Mouse (Mus musculus) cerebellum, postnatal 4 days (tissue): ENCODE results near the gene Tekt2.
A peak's percentile ranks its signal among the peaks of the same experiment; 100 is the strongest.

Experiments used
- DNase-seq, 2 experiments: peaks; one replicate each; pipeline ENCODE4 v3.0.0; 2022; ENCODE audit warnings: low spot score in 2 of 2, mixed read lengths in 1 of 2

Gene Tekt2

DNA sequence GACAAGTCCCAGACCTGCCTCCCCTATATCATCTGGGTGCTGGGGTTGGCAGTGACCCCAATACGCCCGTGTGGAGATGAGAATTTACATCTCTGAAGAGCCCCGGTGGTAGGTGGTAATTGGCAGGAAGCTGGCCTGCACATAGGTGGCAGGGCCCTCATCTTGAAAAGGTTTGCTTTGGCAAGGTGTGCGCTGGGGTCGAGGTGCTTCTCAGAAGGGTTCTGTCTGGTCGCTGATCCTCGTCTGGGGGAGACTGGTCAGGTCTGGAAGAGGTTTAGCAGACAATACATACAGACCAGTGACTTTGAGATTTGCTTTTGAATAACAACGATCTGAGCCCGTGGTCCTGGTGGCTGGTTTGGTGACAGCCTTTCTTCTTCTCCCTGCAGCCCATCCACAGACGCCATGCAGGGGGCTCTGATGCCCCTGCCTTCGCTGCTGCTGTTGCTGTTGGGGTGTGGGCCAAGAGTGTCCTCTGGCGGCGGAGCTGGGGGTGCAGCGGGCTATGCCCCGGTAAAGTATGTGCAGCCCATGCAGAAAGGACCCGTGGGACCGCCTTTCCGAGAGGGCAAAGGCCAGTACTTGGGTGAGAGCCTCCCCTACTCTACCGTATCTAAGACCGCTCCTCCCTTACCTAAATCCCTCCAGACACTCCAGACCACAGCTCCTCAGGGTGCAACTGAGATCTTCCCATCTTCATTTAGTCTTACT, 16.1 kb downstream of the Tekt2 start:
- DNase-seq = peak in 1 of 2 experiments; percentile 41

DNA sequence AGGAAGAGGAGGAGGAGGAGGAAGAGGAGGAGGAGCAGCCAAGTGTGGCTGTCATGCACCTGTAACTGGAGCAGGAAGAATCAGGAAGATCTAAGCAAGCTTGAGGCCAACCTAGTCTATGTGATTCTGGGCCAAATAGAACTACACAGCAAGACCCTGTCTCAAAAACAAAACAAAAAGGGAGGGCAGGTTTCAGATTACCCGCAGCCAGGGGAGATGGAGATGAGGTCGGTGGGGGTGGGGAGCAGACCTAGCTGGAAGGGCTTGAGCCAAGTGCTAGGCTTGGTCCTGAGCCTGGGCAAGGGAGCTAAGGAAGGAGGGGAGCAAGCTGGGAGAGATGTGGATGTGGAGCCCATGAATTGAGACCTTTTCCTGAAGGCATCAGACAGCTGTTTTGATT, 18.7 kb downstream of the Tekt2 start:
- no peak for DNase-seq

DNA sequence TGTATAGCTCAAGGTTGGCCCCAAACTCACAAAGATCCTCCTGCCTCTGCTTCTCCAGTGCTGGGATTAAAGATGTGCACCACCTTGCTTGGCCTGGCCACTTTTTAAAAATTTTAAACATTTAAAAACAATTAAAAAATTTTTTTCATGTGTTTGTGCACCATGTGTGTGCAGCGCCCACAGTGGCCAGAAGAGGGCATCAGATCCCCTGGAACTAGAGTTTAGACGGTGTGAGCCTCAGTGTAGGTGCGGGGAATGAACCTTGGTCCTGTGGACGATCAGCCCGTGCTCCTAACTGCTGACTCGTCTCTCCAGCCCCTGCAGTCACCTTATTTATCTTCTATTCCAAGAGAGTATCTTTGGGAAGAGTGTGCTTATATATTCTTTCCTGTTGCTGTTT, 19.4 kb downstream of the Tekt2 start:
- no peak for DNase-seq

DNA sequence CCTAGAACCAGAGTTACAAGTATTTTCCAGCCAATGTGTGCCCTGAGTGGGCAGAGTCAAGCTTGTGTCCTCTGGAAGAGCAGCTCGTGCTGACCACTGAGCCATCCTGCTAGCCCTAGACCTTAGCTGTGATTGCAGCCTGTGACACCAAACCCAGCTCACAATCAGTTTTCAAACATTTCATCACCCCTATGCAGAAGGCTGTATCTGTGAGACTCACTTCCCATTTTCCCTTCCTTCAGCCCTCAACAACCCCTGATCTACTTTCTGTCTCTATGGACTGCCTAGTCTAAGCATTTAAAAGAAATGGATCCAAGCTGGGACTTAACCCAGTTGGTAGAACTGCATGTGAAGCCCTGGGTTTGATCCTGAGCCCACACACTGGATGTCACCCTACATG, 20.1 kb downstream of the Tekt2 start:
- no peak for DNase-seq

DNA sequence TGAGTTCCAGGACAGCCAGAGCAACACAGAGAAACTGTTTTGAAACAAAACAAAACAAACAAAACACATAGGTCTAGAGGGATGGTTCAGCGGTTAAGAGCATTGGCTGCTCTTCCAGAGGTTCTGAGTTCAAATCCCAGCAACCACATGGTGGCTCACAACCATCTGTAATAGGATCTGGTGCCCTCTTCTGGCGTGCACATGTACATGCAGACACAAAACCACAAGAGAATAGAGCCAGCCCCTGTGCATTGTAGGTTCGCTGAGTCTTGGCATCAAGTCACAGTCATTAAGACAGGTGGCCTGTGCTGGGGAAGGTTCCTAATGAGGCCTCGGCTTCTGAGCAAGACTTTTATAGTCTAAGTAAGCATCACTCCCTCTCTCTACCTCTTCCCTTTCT, 21.6 kb downstream of the Tekt2 start:
- DNase-seq = no peak

DNA sequence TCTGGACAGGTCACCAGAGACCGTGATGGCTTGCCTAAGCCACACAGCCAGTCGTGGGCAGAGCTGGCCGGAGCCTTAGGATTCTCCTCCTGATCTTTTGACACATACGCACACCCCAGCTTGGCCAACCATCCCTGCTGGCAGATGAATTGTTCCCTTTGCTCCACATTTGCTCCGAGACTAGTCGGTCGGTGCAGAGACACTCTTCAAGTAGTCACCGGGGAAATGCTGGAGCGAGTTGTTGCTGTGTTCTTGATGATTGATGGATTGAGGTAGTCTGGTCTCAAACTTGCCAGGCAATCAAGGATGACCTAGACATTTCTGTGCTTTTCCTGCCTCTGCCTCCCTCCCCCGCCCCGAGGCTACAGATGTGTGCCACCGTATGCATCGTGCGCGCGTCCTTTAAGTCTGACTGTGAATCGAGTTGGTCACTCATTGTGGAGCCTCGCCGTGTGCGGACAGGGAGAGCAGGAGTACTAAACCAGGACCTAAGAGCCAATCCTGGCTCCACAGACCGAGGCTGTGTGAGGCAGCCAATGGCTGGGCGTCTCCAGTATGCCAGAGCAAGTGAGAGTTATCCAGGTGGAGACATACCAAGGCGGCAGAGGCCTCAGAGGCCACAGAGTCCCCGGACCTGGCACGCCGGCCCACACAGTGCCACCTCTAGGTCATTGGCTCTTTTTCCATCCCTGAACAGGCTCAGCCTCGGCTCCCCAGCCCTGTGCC, 23.7 kb downstream of the Tekt2 start:
- no peak for DNase-seq

DNA sequence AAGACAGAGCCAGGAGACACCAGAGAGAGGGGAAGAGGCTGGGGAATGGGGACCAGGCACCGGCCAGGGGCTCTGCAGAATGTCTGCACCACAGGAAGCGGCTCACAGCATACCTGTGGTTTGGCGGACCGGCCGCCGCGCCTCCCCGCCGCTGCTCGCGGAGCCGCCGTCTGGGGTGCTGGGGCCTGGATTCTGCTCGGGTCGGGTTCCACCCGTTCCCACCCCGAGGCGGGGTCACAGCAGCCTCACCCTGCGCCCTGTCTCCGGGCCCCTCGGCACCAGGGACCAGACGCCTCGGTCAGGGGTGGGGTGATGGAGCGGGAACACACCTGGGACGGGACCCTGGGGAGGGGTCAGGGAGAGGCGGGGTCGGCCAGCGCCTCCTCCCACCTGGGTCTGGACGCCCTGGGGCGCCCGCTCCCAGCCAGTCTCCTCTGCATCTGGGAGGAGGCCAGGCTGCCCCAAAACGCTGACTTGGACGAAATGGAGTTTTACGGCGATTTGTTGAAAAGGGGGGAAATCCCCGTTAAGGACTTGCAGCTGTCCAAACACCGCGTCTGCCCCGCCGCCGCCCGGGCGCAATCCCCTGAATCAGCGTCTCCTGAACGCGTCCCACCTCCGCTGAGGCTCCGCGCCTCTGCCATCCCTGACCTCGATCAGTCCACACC, 24.4 kb downstream of the Tekt2 start:
- no peak for DNase-seq

DNA sequence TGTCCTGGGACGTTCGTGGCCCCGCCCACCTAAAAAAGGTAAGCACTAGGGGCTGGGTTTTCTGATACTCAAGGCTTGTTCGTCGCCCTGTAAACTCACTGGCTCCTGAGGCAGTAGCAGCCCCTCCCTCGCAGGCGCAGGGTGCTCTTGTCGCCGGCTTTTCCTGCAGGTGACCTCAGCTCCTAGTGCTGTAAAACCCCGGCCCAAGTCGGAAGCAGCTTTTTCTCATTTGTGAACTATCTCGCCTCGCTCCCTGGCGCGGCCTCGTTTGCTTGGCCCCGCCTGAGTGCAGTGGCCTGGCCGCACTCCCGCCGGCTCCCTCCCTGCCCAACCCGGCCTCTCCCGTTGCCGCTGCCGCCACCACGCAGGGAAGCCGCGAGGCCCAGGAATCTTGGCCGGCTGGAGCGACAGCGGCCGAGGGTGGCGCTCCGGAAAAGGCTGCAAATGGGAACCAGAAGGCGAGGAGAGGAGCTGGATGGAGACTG, 28.8 kb downstream of the Tekt2 start:
- DNase-seq = peak in 1 of 2 experiments; percentile 50

DNA sequence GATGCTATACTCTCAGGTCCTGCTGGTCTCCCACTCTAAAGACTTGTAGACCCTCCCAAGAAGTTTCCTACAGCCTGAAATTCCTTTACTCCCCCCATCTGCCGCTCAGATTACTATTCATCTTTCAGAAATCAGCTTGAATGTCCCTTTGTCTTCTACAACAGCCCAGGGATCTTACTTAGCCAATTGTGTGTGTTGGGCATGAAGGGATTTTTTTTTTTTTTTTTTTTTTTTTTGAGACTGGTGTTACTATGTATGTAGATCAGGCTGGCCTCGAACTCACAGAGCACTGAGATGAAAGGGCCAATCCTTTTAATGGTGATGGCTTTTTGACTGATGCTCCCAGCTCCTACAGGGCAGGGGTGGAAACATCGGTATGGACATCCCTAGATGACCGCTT, 29.6 kb downstream of the Tekt2 start:
- no peak for DNase-seq

DNA sequence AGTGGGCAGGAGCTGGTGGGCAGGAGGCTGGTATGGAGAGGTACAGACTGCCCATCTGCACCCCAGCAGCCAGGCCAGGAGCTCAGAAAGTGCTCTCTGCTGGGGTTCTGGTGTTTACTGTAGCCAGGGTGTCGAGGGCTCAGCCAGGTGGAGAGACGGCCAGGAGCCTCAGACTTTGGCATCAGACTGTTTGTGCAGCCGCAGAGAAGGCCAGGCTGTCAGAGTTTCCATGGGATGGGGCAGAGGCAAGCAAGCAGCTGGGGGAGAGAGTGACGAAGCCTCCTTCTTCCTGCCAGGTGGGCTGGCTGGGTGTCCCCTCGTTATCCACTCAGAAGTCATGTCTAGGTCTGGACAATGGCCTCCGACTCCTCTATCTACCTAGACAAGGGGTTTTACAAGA, 30.3 kb downstream of the Tekt2 start:
- no peak for DNase-seq

DNA sequence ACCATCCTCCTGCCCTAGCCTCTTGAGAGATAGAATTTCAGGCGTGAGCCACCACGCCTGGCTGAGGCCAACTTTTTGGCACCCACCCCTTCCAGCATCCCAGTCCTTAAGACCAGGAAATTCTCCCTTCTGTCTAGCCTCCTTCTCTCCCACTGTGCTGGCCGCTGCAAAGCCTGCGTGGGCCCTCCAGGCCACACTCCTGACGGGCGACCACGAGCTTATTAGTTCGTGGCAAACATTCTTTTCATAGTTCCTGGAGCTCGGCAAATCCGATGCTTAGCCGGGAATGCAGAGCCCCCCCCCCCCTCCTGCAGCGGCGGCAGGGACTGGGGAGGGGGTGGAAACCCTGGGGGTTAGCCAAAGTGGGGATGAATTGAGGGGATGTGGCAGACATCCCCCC, 34.3 kb downstream of the Tekt2 start:
- DNase-seq = no peak

DNA sequence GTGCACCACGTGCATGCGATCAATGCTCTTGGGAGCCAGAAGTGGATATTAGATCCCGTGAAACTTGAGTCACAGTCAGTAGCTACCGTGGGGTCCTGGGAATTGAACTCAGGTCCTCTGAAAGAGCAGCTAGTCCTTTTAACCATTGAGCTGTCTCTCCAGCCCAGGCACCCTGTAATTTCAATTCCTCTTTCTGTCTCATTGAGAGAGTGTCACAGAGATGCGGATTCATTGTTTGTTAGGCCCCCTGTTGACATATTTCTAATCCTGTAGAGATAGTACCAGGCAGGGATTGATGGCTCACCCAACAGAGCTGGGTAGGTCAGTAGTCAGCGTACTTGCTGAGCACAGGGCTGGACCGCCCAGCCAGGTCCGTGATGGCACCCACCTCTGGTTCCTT, 35.2 kb downstream of the Tekt2 start:
- DNase-seq = no peak

DNA sequence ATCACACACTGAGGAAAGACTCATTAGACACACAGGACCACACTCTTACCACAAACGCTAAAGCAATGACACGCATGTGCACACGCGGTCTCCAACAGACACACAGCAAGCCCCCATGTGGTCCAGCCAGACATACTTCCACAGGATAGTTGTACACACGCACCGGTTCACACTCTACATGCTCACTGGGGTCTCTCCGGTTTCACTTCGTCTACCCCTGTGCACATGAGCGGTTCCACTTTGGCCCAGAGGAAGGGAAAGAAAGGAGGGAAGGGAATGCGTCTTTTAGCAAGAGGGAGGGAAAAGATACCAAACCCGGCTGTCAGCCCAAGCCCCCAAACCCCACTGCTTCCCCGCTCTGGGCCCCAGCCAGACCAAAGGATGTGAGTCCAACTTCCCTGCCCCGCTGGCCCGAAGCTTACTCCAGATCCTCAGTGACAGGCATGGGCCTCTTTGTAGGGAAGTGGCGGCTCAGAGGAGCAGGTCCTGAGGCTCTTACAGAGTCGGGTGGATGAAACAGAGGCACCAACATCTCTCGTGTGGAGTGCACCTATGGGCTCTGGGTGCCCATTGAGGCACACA, 37.3 kb downstream of the Tekt2 start:
- no peak for DNase-seq

DNA sequence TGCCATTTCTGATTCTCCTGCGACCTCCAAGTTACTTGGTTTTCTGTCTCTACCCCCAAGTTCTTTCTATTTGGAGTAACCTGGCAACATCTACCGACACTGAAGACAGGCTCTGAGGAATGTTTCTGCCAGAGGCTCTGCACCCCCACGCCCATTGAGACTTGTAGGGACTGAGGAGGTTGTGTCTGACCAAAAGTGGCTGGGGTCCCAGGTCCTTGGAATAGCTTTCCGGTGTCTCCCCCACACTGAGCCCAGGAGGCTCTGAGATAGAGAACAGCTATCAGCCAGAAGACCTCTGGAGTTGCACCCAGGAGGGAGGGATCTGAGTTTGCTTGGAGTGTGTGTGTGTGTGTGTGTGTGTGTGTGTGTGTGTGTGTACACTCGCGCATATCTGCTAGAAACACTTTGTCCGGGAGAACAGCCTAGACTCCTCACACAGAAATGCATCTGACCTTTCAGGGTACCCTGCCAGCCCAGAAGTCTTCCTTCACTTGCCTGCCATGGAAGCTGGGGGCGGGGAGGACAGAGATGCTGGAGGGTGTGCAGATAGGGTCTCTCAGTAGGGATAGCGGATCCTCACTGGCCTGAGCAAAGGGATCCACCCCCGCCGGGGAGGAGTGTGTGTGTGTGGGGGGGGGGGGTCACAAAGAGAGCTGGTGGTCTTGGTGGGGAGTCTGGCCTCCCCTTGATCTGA, 38.0 kb downstream of the Tekt2 start:
- no peak for DNase-seq

DNA sequence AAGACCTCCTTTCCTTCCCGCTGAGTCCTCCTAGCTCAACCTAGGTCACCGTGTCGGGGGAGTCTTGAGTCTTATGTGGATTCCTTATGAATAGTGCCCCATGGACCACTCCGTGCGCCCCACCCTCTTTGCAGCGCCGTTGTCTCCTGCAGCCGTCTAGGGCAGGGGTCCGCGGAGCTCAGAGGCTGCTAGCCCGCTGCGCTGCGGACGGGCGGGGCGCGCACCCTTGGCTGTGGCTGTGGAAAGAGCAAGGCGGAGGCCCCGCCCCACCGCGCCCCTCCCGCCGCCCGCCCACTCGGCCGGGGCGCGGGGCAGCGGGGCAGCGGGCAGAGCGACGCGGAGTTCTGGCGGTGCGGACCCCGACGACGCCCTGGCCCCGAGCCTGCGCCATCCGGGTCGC, 39.0 kb downstream of the Tekt2 start, which contains the start of gene Col8a2:
Gene Col8a2, plus strand, starts transcription at position 302 of the 400 bp plus-strand sequence.
- no peak for DNase-seq

DNA sequence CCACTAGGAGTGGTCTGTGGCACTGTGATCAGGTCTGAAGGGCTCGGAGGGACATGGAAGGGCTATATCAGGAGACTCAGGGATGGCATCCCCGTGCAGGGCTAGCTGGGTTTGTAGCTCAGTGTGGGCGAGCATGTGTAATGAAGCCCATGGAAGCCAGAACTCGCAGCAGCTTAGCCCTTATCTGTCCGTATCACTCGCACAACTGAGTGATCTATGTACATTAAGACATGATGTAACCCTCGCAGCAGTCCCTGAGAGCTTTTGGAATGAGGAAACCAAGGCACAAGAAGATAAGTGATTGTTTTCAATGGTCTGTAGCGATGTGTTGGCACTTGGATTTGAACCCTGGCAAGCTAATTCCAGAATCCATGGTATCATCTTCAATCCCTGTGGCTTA, 41.9 kb downstream of the Tekt2 start:
- no peak for DNase-seq

DNA sequence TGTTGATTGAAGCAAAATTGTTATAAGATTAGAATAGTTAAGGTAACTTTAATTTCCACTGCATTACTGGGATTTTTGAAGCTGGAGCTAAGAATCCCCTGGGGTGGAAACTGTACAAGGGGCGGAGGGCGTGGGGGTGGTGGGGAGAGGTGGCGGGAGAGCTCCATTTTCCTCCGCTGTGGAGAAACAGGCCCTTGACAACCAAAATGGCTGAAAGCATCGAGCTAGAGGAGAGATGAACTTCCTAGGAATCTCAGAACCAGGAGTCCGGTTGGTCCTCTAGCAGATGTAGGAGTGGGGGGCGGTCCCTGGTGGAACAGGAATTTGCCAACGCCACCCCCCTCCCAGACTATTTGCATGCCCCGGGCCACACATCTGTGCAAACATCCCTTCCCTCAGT, 43.8 kb downstream of the Tekt2 start:
- DNase-seq = no peak

DNA sequence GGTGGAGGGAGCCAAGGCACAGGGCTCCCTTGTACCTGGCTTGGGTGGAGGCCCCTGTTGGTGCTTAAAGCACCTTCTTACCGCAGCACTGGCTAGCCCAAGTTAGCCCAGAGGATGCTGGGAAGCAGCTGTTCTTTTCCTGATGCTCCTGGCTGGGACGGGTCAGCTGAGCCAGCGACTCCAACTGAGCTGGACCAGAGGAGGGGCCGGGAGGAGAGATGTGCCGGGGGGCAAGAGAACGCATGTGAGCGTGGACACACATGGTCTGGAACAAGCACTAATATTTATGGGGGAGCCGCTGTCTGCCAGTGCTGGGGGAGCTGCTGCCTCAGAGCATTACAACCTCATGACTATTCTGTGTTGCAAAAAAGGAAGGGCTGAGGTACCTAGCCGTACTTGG, 46.5 kb downstream of the Tekt2 start:
- no peak for DNase-seq

DNA sequence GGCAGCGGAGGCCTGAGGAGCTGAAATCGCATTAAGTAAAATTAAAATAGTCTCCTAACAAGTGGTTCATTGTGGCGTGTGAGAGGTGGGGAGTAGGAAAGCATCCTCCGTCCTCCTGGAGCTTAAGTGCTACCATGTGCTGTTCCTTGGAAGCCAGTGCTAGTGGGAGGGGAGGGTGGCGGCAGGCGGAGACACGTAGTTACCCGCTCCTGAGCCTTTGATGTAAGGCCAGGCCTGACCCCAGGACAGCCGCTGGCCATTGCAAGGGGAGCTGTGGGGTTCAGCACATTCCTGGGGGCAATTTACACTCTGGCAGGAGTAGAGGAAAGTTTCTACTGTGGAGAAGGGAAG, 46.9 kb downstream of the Tekt2 start:
- DNase-seq = no peak

DNA sequence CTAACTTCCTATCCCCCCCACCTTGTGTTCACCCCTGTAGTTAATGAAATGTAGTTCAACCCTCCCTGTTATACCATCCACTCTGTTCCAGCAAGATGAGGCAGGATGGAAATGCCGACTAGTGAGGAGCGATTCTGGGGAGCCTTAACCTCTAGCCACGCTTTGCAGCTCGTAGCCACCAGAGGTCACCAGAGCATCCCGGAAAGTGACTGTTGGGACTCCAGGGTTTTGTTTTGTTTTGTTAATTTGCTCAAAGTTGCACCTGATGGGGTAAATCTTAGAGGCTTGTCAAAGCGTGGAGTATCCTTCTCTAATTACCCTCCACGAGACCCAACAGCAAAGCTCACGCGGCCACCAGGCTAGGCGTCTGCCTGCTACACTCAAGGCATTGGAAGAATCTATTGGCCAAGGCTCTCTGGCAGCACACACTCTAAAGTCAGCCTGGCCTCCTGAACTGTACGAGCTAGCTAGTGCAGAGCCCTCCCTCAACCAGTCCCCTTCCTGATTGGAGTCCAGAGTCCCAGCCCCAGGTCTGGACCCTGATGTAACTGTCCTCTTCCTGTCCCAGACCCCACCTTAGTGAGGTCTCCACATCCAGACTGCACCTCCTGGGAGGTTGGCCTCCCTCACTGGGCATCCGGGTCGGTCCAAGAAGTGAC, 47.5 kb downstream of the Tekt2 start:
- DNase-seq = peak in 1 of 2 experiments; percentile 58

DNA sequence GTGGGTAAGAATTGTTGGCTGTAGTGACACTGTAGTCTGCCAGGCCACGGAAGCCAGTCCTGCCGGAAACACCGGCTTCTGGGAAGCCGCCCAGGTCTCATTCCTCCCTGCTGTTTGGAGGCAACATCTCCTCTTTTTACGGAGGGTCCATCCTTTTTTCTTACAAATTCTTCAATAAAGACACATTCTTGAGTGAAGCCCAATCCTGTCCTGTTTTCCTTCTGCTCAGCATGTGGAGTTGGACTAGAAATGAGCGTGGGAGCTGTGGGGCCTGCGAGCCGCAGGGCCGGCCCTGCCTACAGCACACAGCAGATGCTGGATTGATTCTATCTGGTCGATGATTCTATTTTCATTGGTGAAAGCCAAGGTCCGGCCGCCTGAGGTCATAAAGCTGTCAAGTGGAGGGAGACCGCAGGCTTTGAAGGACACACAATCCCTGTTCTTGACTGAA, 49.8 kb downstream of the Tekt2 start:
- DNase-seq = peak in 1 of 2 experiments; percentile 49
